Mouse (Mus musculus): ENCODE data around the gene Gpr137b. TPM values are rescaled to one million over a fixed set of nuclear protein-coding genes. Genes with fewer than 3 reads are reported as not detected.
"Not testable (repeated sequence)": the region's sequence is repeated elsewhere in the genome, so short reads cannot be mapped to it uniquely, and the experiment has no call there.

Gpr137b gene
- total RNA-seq, 2 experiments from 2014 or later, result 20.5 to 25.1 TPM

DNA sequence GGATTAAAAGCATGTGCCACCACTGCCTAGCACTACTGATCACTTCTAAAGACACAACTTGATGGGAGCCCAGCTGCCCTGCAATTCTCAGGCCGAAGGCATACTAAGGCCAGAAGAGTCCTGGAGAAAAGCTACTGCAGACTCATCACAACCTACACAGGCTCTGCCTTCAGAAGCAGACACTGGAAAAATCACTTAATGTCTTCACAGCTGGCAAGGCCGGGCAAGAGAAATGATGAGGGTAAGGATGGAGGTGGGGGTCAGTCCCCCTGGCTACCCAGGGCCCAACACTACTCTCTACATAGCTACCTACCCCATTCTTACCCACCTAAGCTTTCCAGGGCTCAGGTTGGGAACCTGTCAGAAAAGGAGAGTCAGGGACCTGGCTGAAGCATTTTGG lies 27.4 kb downstream of the Gpr137b start:
- DNase-seq, result not testable (repeated sequence)

DNA sequence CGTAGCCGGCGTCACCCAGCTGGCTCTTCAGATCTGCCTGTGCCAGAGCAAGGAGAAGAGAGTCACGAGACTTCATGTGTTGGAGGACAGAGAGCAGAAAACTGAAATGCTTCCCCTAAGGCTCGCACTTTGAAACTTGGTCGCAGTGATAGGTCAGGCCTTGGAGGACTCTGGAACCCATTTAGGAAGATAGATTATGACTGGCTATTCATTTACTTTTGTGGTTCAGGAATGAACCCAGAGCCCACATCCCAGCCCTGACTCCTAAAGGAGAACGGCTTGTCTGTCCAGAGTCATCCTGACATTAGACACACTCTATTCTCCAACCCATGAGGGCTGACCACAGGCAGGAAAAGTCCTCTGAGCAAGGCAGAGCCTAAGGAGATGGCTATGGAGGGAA lies 30.3 kb downstream of the Gpr137b start:
- not testable (repeated sequence) for DNase-seq

DNA sequence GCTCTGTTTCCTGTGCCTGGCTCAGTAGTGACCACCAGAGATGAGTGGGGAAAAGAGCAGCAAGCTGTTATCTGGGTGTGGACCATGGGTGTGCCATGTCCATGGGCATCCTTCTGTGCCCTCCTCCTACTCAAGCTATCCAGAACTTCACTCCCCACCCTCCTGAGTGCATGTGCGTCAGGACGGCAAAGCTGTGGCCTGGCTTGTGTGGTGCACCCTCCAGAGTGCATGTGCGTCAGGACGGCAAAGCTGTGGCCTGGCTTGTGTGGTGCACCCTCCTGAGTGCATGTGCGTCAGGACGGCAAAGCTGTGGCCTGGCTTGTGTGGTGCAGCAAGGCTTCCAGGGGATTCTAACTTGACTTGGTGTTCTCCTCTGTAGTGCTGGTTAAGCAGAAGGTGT lies 31.6 kb downstream of the Gpr137b start:
- not testable (repeated sequence) for DNase-seq

GRCm38 (mm10) chr13:13360045-13360444 lies 33.8 kb downstream of the Gpr137b start:
- peak; percentile 33 for DNase-seq

- not testable (repeated sequence) for DNase-seq
These were observed 35.2 kb downstream of the Gpr137b start for GRCm38 (mm10) chr13:13358602-13359001.

DNA sequence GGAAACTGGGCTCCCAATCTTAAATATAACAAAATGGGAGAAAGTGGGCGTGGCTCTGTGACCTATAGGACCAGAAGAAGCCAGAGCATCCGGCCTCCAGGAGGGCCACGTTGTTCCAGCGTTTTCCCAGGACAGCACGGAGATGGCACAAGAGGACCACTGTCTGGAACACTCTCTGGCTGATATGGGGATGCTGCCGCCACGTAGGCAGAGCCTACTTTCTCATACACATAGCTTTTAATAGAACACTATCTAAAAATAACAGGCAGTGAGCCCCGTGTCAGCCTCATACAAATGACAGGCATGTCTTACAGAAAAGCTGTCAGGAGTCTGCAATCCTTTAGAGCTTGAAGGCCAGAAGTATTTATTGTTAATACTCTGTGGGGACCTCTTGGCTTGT lies 35.7 kb downstream of the Gpr137b start:
- not testable (repeated sequence) for DNase-seq

DNA sequence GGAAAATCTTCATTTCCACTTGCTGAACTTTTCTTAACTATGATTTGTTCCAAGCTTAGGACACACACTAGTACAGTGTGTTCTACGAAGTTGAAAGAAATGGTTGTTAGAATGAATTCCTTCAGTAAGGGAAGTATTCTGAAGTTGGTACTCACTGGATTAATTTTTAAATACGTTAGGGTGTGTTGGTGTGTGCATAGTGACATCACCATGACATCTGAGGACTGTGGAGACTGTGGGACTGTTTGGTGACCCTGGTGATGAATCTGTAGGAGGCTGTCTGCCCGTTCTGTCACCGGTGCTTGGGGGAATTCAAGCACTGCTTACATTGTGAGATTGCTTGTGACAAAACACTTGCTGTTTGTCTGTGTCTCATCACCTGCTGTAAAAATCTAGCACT lies 41.7 kb downstream of the Gpr137b start:
- not testable (repeated sequence) for DNase-seq

DNA sequence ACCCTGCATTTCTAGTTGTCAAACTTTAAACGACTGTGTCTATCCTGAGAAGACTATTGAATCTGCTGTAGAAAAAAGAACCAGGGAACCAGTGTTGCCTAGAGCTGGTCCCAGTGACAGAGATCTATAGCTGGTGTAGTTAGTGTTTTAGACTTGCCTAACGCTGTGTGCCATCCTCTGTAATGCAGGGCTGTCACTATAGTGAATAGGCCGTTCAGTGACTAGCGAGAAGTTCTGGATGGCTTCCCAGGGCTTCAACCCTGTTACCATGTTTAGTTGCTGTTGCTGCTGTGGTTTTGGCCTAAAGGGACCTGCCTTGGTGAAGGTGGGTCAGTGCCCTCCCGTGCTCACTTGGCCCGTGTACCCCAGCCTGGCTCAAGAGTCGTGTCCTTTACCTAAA lies 43.1 kb downstream of the Gpr137b start:
- DNase-seq, result not testable (repeated sequence)

- DNase-seq, result peak; percentile 89
These were observed 44.5 kb downstream of the Gpr137b start for GRCm38 (mm10) chr13:13349288-13349687.

DNA sequence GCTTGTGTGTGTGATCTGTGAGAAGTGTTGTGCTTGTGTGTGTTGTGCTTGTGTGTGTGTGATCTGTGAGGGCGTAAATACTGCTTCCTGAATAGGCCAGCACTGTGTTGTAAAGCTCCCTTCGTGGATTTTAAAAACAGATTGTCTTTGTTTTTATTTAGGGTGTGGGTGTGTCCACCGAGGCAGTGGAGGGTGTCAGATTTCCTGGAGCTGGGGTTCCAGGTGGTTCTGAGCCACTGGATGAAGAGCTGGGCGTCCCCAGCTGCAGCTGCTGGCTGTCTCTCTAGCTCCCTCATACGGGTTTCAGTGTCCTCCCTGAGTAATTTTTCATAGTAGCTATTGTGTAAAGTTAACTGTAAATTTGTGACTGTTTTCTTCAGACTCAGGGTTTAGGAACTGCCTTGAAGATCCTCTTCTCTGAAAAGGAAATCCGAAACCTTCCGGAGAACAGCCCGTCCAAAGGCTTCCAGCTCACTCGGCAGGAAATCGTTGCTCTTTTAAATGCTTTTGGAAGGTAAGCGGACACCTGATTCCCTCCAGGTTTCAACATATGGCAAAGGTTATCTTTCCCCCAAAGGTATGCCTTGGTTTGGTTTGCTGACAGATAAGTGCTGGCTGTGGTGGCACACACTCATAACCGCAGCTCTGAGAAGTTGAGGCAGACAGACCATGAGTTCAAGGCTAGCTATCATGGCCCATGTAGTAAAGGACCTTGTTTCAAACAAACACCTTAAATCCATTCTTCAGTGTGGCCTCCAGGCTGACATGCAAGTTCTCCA lies 46.0 kb downstream of the Gpr137b start:
- DNase-seq, result not testable (repeated sequence)

DNA sequence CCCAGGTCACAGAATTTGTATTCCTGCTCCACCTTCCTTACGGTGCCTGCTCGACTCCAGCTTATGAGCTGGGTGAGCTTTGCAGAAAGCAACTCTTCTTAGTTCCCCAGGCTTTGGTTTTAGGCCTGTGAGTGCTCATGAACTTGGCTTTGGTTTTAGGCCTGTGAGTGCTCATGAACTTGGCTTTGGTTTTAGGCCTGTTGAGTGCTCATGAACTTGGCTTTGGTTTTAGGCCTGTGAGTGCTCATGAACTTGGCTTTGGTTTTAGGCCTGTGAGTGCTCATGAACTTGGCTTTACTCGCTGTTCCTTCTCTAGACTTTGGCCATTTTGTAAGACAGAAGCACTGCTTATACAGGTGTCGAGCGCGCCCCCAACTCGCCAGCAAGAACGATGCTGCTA lies 56.5 kb downstream of the Gpr137b start:
- DNase-seq, result not testable (repeated sequence)

- DNase-seq, result peak; percentile 80
These were observed 64.9 kb downstream of the Gpr137b start for GRCm38 (mm10) chr13:13328876-13329275.

Other genes starting within 250 kb of the Gpr137b start
- gene Prl2c5, start 211.3 kb downstream of the Gpr137b start, total RNA-seq (2021), result under 1 TPM in 1 of 2 experiments, not detected in 1; 0.57 TPM
- gene Nid1, start 43.5 kb upstream of the Gpr137b start, total RNA-seq (2021), result 100 to 1,000 TPM; 148 to 150 TPM
- gene Lyst, start 196.4 kb upstream of the Gpr137b start, total RNA-seq (2021), result 10 to 100 TPM; 25.5 to 30.3 TPM